Mouse (Mus musculus): ENCODE results near the gene Tnfrsf1a.

DNA sequence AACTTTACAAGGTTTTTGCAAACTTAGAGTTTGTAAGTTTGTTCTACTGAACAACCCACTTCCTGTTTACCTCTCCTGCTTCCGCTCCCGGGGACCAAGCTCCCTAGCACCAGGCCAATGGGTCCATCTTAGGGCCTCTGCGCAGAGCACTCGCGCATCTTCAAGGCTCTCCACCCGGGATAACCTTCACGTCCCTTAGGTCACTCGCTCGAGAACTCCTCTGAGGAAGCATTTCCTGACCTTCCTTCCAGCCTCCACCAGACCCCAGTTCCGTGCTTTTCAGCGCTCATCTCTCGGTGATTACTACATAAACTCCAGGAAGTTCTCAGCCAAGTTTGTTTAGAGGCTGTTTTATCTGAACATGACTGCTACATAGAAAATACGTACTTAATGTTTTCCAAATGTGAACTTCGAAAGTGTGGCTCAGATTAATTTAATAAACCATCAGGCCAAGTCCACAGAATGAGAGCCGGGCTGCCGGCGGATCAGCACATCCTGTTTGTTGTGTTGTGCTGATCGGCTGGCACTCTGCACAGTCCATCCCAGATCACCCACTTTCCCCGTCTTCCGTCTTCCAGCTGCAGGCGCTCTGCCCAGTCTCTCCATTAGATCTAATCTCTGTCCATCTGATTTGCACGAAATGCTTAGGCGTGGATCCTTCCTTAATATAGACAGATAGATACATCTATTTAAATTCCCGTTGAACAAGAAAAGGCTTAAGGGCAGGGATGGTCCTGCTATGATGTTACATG, 46.8 kb upstream of the Tnfrsf1a start:
- TF ChIP-seq POLR2A (IDR thresholded peaks at IDR 0.05; ENCODE audit: control insufficient read depth, low read depth, low read length) (no peak), CTCF (IDR thresholded peaks at IDR 0.05; ENCODE audit: control insufficient read depth, insufficient read depth, insufficient replicate concordance, low read depth, low read length) (no peak)
